Mouse (Mus musculus) neutrophil, adult 5-6 weeks (primary cell): Measurements from ENCODE around the gene Abcf1. TPM values are rescaled to one million over a fixed set of nuclear protein-coding genes. Genes with fewer than 3 reads are reported as not detected.

ENCODE experiments used
- total RNA-seq: library from RNA; stranded (forward); fragments of 200-1000 nt; gene quantifications from 2 replicates; pipeline ENCODE4 v1.2.3, GENCODE M21; 2017

Gene Abcf1
- total RNA-seq, 1 experiment from 2014 or later: 162 TPM

Other genes with a start within 250 kb of the Abcf1 start
- 74.1 and 100 TPM in 2 replicates for gene Ier3, start 148.1 kb downstream of the Abcf1 start, total RNA-seq
- gene Flot1, start 146.5 kb downstream of the Abcf1 start, total RNA-seq: 172 and 193 TPM in 2 replicates
- 182 and 191 TPM in 2 replicates for gene Tubb5, start 131.5 kb downstream of the Abcf1 start, total RNA-seq
- 22.5 and 30.7 TPM in 2 replicates for gene Mdc1, start 128.2 kb downstream of the Abcf1 start, total RNA-seq
- 42.5 and 45.6 TPM in 2 replicates for gene Nrm, start 108.4 kb downstream of the Abcf1 start, total RNA-seq
- gene Ppp1r18, start 104.2 kb downstream of the Abcf1 start, total RNA-seq: 146 and 163 TPM in 2 replicates
- gene Dhx16, start 89.9 kb downstream of the Abcf1 start, total RNA-seq: 106 and 121 TPM in 2 replicates
- 9.6 and 12.8 TPM in 2 replicates for gene 2310061I04Rik, start 72.3 kb downstream of the Abcf1 start, total RNA-seq
- 26.9 and 31.3 TPM in 2 replicates for gene Atat1, start 59.7 kb downstream of the Abcf1 start, total RNA-seq
- 29.3 and 36.8 TPM in 2 replicates for gene Mrps18b, start 53.4 kb downstream of the Abcf1 start, total RNA-seq
- 413 and 415 TPM in 2 replicates for gene Ppp1r10, start 53.3 kb downstream of the Abcf1 start, total RNA-seq
- gene Gnl1, start 10.1 kb upstream of the Abcf1 start, total RNA-seq: 39.3 and 41.5 TPM in 2 replicates
- 21.6 and 33.6 TPM in 2 replicates for gene Prr3, start 10.5 kb upstream of the Abcf1 start, total RNA-seq
- gene H2-T24, start 50.8 kb upstream of the Abcf1 start, total RNA-seq: 255 and 292 TPM in 2 replicates
- 431 and 448 TPM in 2 replicates for gene H2-T23, start 63.1 kb upstream of the Abcf1 start, total RNA-seq
- 101 and 107 TPM in 2 replicates for gene H2-T22, start 73.0 kb upstream of the Abcf1 start, total RNA-seq
- not detected in 2 replicates for gene Gm6034, start 73.2 kb upstream of the Abcf1 start, total RNA-seq
- not detected in 2 replicates for gene Gm11127, start 88.6 kb upstream of the Abcf1 start, total RNA-seq
- 1.2 and 1.4 TPM in 2 replicates for gene Gm19684, start 151.9 kb upstream of the Abcf1 start, total RNA-seq
- not detected in 2 replicates for gene Gm7030, start 159.7 kb upstream of the Abcf1 start, total RNA-seq
- not detected in 2 replicates for gene Gm8909, start 198.8 kb upstream of the Abcf1 start, total RNA-seq
- not detected in 2 replicates for gene H2-T3, start 220.5 kb upstream of the Abcf1 start, total RNA-seq